8 mouse cellular contexts compared by ENCODE assay signal in the genomic region with DNA sequence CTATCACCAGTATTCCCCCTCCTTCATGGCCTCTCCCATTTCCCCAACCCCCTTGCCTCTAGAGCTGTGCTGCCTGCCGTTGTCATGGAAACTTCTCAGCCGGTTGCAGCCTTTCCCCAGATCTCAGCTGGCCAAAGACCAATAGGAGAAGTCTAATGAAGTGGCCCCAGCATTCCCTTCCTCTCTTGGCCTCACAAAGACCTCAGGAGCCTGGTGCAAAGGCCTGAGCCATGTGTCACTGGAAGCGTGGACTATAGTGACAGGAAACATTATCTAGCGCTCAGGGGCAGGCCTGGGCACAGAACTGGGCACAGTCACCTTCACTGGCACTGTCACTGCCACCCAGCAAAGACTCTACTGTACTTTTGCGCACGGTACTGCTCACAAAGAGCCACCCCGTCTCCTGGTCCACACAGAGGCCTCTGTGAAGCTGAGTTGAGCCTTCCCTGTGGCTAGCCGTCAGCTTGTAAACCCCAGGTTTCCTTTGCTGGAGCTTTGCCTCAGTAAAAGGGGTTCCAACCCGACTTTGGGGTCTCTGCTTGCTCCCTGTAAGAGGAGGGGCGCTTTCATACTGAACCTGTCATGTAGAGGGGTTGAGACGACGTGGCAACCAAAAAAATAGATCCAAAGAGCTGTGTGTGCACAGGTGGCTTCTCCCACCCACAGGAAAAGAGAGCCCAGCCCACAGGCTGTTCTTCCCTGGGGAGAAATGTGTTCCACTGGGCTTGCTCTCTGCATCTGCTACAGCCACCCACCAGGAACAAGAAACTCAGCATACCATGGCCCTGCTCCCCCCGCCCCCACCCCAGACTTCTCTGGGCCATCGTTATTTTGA.
DNase-seq lines count a peak whose midpoint lies in the region; ATAC-seq lines count a peak whose summit lies in the region.

No protein-coding gene starts in this region.

- no peak overlapping the region for H3K4me2 ChIP-seq in kidney, embryonic 16.5 days (replicated peaks; ENCODE audit: low read depth, low read length)

- H3K4me1 ChIP-seq in kidney, embryonic 16.5 days (ENCODE audit: insufficient read depth, low read length): 0 out of 2 replicates have a peak, but pooled peaks cover 3% of the 10 kb centered on the region

- no peaks in the 10 kb centered on the region for H3K9me3 ChIP-seq in kidney, embryonic 16.5 days (ENCODE audit: low read length)

- H3K9ac ChIP-seq in kidney, embryonic 16.5 days (replicated peaks; ENCODE audit: low read length): no peak overlapping the region

- H3K4me3 ChIP-seq in kidney, embryonic 16.5 days (ENCODE audit: low read length): no peak overlapping the region

- ATAC-seq in kidney, embryonic 16.5 days (ENCODE audit: low FRiP score, low TSS enrichment): peak; percentile 71
- no peak for ATAC-seq in monocyte, adult 5-6 weeks (replicated peaks; ENCODE audit: insufficient number of reproducible peaks, low FRiP score, low TSS enrichment, poor library complexity, severe bottlenecking)

- H3K27me3 ChIP-seq in kidney, embryonic 16.5 days (ENCODE audit: insufficient read depth, low read length): no peaks in the 10 kb centered on the region

- no peaks in the 10 kb centered on the region for H3K36me3 ChIP-seq in kidney, embryonic 16.5 days (ENCODE audit: insufficient read depth, low read length)

- DNase-seq in kidney, postnatal 25 days: no peak
- DNase-seq in frontal cortex, postnatal 10 days (ENCODE audit: low spot score in 2 of 2): peak; percentile 57 to 66
- peak; percentile 64 to 73 for DNase-seq in left cerebral cortex, postnatal 10 days (ENCODE audit: extremely low spot score in 1 of 2, low spot score in 2 of 2)
- peak; percentile 69 for DNase-seq in retina, embryonic 14.5 days (ENCODE audit: low spot score)
- no peak for DNase-seq in spleen, postnatal 4 days (ENCODE audit: low spot score in 2 of 2)
- DNase-seq in heart, postnatal 14 days: no peak

- intact Hi-C loops in left cerebral cortex, postnatal 10 days (cut with DNase I): no loop called here
- intact Hi-C loops in heart, postnatal 14 days (cut with DNase I): no loop called here

- H3K27ac ChIP-seq in kidney, embryonic 16.5 days (ENCODE audit: low read length): no peak overlapping the region

- 52% methylated on average over 14 of the region's 14 CpGs for WGBS in kidney, embryonic 16.5 days

Comparison
In these comparisons a context has a peak if more than half of its experiments do, and no peak if none do; other contexts are left out.
1. DNase-seq: peak in frontal cortex, postnatal 10 days (2 of 2), left cerebral cortex, postnatal 10 days (2 of 2) and retina, embryonic 14.5 days (single experiment); none in kidney, postnatal 25 days (0 of 2), spleen, postnatal 4 days (0 of 2) and heart, postnatal 14 days (0 of 2).